Mouse (Mus musculus) G1E (cell line): ENCODE data around the gene Oas1h. TPM values are rescaled to one million over a fixed set of nuclear protein-coding genes. Genes with fewer than 3 reads are reported as not detected.

Source experiments
- ATAC-seq: 2 replicates; pipeline ENCODE4 v1.8.0; 2016; ENCODE audit warnings: mild to moderate bottlenecking; ENCODE audit not compliant: insufficient number of reproducible peaks, poor library complexity, low FRiP score, severe bottlenecking; ENCODE audit errors: extremely low read depth
- DNase-seq: peaks from one replicate; pipeline ENCODE4 v3.0.0; 2012; ENCODE audit warnings: low spot score
- H3K27me3 ChIP-seq: 2 replicates; pipeline ENCODE4 v1.6.1; 2012; ENCODE audit warnings: mild to moderate bottlenecking, low read length, inconsistent platforms; ENCODE audit not compliant: insufficient read depth
- H3K36me3 ChIP-seq: replicated peaks from 2 replicates; pipeline ENCODE3; 2012; ENCODE audit warnings: mild to moderate bottlenecking, inconsistent platforms
- H3K4me1 ChIP-seq: 2 replicates; pipeline ENCODE4 v1.6.1; 2012; ENCODE audit warnings: low read depth, low read length, inconsistent platforms, mixed read lengths; ENCODE audit not compliant: insufficient read depth
- H3K4me3 ChIP-seq: 2 replicates; pipeline ENCODE4 v1.5.1; 2012; ENCODE audit warnings: low read depth, mild to moderate bottlenecking, inconsistent platforms, low read length, moderate library complexity, mixed read lengths
- H3K9me3 ChIP-seq: replicated peaks from 2 replicates; pipeline ENCODE4 v1.6.1; 2012; ENCODE audit warnings: inconsistent platforms
- CTCF ChIP-seq: IDR thresholded peaks from 2 replicates; pipeline ENCODE4 v1.5.1; 2012; ENCODE audit warnings: low read depth, low read length, inconsistent platforms, mixed read lengths
- GATA1 ChIP-seq: IDR thresholded peaks from 2 replicates; pipeline ENCODE4 v1.6.1; 2012; ENCODE audit warnings: borderline replicate concordance, low read length, inconsistent platforms, mixed read lengths
- GATA2 ChIP-seq: IDR thresholded peaks from 2 replicates; pipeline ENCODE4 v1.6.1; 2012; ENCODE audit warnings: low read depth, low read length, inconsistent platforms, borderline replicate concordance
- POLR2AphosphoS5 ChIP-seq: IDR thresholded peaks from 2 replicates; pipeline ENCODE4 v1.6.1; 2012; ENCODE audit warnings: low read depth, low read length, inconsistent platforms; ENCODE audit not compliant: insufficient replicate concordance
- TAL1 ChIP-seq: conservative IDR thresholded peaks from 2 replicates; pipeline ENCODE4 v1.6.1; 2012; ENCODE audit warnings: low read depth, low read length, inconsistent platforms, mixed read lengths
- polyA plus RNA-seq: library from polyadenylated mRNA; stranded (reverse); fragments of >175 nt; gene quantifications from 2 replicates; pipeline ENCODE4 v1.2.3, GENCODE M21; 2012
- total RNA-seq, 2 experiments: library from RNA; stranded (forward) in 1 of 2; stranded (reverse) in 1 of 2; fragments of 200-1000 nt in 1 of 2; fragments of >200 nt in 1 of 2; fragmentation: Nextera tagmentation in 1 of 2; gene quantifications; 2 replicates each; pipeline ENCODE4 v1.2.3; 2014 to 2017

Gene Oas1h
- total and polyA plus RNA-seq, 3 experiments: not detected

DNA sequence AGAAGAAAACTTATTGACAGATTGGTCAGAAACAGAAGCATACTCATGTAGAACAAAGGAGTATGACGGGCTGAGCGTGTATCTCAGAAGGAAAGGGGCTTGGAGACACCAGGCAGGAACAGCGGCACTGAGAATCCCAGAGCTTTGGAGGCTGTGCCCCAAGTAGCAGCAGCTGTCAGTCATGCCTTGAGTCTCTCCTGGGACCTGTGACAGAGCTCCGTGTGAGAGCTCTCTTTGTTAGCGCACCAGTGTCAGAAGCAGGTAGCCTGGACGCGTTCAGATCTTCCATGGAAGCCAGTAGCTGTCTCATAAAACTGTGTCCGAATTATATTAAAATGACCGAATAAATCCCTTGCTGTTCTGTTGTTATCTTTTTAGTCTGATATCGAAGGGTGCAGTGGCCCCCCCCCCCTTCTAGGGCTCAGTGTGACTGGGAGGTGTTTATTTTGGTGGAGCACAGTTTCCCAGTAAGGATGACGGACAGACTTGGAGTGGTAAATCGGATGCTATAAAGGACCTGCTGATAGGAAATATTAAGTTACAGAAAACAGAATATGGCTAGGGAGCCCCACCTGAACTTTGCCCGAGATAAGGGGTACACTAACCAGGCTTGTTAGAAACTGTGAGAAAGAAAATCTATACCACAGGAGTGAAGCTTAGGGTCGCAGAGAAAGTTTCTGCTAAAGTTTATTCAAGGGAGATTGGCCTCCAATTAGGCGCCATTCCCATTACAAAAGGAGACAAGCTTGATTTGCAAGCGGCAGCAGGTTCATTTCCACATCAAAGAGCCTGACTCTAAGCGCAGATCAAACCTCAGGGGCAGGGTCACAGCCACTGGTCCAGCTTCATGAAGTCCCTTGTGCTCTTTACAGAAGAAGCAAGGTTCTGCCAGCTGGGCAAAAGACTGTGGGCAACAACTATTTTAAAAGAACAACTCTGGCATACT lies 27.6 kb upstream of the Oas1h start:
- Histone ChIP-seq H3K9me3 (no peaks in the 10 kb centered on the region), H3K36me3 (no peaks in the 10 kb centered on the region), H3K4me3 (no peak overlapping the region), H3K27me3 (peaks cover 11% of the 10 kb centered on the region), H3K4me1 (no peaks in the 10 kb centered on the region; the same call in 1 of the 2 replicates)
- ATAC-seq (no peak), DNase-seq (no peak)
- TF ChIP-seq TAL1 (no peak), GATA1 (no peak), GATA2 (no peak), POLR2AphosphoS5 (no peak), CTCF (no peak)

DNA sequence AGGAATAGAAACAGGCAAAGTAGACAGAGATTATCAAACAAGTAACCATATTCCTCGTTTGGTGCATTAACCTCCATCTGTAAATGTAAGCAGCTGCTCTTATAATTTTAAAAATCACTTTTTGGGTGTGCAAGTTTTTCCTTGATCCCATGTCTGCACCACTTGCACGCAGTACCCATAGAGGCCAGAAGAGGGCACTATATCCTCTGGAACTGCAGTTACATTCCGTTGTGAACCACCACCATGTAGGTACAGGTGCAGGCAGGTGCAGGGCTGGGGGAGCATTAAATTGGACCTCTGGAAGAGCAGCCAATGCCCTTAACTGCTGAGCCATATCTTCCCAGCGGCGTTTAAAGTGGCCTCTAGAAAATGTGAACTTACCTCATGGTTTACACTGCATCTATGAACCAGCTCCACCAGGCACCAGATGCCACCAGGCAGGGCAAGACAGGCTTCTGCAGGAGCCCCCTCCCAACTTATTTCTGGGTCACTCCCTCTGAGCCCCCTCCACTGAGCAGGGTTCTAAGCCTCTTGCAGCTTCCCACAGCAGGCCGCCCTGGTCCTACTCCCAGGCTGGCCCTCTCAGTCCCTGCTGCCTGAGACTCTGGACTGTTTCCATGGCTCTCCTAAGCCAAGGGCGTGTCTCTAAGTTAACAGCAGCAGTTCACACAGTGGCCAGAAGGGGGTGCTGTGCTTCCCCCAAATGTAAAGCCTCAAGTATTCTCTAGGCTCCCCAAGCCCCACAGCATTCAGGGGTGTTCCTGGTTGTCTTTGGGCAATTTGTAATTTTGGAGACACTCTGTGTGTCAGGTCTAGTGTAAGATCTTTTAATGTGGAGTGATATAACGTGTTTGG lies 24.3 kb upstream of the Oas1h start:
- DNase-seq (peak; percentile 34), ATAC-seq (no peak)
- no peaks in the 10 kb centered on the region; the same call in 1 of the 2 replicates for H3K4me1 ChIP-seq
- H3K27me3 ChIP-seq: peaks cover 20% of the 10 kb centered on the region
- no peaks in the 10 kb centered on the region for H3K36me3 ChIP-seq
- no peaks in the 10 kb centered on the region for H3K9me3 ChIP-seq
- no peak for TF ChIP-seq GATA2
- TF ChIP-seq TAL1: no peak
- peak; percentile 76 for TF ChIP-seq CTCF
- TF ChIP-seq GATA1: no peak
- no peak overlapping the region for H3K4me3 ChIP-seq

DNA sequence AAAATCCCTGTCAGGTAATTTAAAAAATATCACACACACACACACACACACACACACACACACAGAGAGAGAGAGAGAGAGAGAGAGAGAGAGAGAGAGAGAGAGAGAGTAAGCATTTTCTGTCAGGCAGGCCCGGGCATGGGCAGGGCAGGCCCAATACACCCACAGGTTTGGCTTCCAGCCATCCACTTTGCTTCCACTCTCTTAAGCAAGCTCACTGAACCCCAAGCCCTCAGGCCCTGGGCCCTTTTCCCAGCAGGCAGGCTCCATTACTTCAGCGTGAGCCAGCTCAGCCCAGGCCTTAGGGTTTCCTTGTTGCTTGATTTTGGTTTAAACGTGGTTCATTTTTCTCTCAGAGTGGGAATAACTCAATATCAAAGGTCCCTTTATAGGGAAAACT lies 16.5 kb upstream of the Oas1h start:
- no peak for TF ChIP-seq TAL1
- no peak for TF ChIP-seq POLR2AphosphoS5
- TF ChIP-seq CTCF: no peak
- TF ChIP-seq GATA2: no peak
- TF ChIP-seq GATA1: no peak
- no peak overlapping the region for H3K4me3 ChIP-seq
- no peaks in the 10 kb centered on the region for H3K36me3 ChIP-seq
- no peak for ATAC-seq
- H3K9me3 ChIP-seq: no peaks in the 10 kb centered on the region
- H3K4me1 ChIP-seq: 0 out of 2 replicates have a peak, but pooled peaks cover 2% of the 10 kb centered on the region
- DNase-seq: no peak
- peaks cover 19% of the 10 kb centered on the region for H3K27me3 ChIP-seq

DNA sequence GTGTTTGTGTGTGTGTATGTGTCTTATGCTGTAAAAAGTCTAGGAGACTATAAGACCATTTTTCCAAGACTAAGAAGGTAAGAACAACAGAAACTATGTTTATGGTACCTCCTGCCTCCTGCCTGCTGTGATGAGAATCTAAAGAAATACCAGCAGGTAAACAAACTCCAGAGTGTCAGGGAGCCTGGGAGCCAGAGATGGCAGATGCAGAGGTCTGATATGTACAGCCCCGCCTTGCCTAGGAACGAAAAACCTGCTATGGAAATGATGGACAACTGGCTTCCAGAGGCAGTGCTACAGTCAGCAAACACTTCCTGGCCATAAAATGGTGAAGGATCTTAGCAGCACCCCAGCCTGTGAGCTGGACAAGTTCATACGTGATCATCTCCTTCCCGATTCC lies 14.2 kb upstream of the Oas1h start, which contains the start of gene Oas1f:
TSS of gene Oas1f (plus strand) at position 301 of the 400 bp plus-strand sequence.
- no peak for ATAC-seq
- Histone ChIP-seq H3K9me3 (no peaks in the 10 kb centered on the region), H3K36me3 (no peaks in the 10 kb centered on the region), H3K4me1 (0 out of 2 replicates have a peak, but pooled peaks cover 2% of the 10 kb centered on the region), H3K4me3 (no peak within 1 kb of the TSS), H3K27me3 (peaks cover 12% of the 10 kb centered on the region)
- DNase-seq: no peak
- no peak for TF ChIP-seq CTCF
- TF ChIP-seq POLR2AphosphoS5: no peak
- no peak for TF ChIP-seq GATA1
- no peak for TF ChIP-seq GATA2
- TF ChIP-seq TAL1: no peak

DNA sequence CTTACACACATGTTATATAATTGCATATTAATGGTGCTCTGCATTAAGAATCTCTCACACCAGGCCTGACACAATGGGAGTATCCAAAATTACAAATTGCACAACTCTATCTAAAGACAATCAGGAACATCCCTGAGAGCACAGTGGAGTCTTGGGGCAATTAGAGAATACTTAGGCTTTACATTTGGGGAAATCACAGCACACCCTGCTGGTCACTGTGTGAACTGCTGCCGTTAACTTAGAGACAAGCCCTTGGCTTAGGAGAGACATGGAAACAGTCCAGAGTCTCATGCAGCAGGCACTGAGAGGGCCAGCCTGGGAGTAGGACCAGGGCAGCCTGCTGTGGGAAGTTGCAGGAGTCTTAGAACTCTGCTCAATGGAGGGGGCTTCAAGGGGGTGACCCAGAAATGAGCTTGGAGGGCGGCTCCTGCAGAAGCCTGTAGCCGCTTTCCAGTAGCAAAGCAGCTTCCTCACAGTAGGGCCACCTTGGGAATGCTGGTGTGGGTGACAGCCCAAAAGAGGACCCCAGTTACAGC lies 11.6 kb upstream of the Oas1h start:
- DNase-seq: peak; percentile 47

DNA sequence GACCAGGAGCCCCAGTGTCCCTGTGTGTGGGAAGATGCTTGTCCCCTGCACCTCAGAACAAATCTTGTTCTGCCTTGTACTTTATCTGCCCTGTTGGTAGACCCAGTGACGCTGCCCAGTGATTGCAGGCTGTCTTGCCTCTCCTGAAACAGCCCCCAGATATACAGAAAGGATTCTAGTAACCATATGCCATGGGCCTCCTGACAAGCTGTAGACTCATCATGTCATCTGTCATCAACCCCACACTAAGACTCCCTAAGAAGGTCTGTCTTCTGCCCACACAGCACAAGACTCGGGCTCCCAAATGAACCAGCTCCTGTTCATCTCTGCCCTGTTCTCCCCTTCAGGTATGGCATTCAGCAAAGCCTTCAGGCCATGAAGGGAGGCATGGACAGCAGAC lies 2.0 kb upstream of the Oas1h start:
- Histone ChIP-seq H3K36me3 (no peaks in the 10 kb centered on the region), H3K4me1 (no peaks in the 10 kb centered on the region), H3K4me3 (no peak overlapping the region), H3K27me3 (no peaks in the 10 kb centered on the region; the same call in 1 of the 2 replicates), H3K9me3 (no peaks in the 10 kb centered on the region)
- ATAC-seq (no peak), DNase-seq (no peak)
- TF ChIP-seq GATA1 (no peak), TAL1 (no peak), CTCF (no peak), GATA2 (no peak), POLR2AphosphoS5 (no peak)

More for the DNA sequence above, 11.6 kb upstream of the Oas1h start:
- 0 out of 2 replicates have a peak, but pooled peaks cover 2% of the 10 kb centered on the region for H3K4me1 ChIP-seq
- H3K9me3 ChIP-seq: no peaks in the 10 kb centered on the region
- 0 out of 2 replicates have a peak, but pooled peaks have one; percentile 22 for ATAC-seq
- no peak overlapping the region for H3K4me3 ChIP-seq
- H3K27me3 ChIP-seq: peaks cover 6% of the 10 kb centered on the region
- TF ChIP-seq GATA1 (no peak), CTCF (peak; percentile 90)
- H3K36me3 ChIP-seq: no peaks in the 10 kb centered on the region
